Mouse (Mus musculus) kidney, adult 2 months (tissue): Measurements from ENCODE around the gene Cers1.

ENCODE experiments used
- CTCF ChIP-seq: fragments of 200-500 bp; conservative IDR thresholded peaks from 2 replicates; pipeline ENCODE4 v1.5.1; 2011; ENCODE audit warnings: low read depth, mild to moderate bottlenecking, control low read depth, low read length, moderate library complexity, mixed read lengths; ENCODE audit not compliant: insufficient read depth, insufficient read length
- POLR2A ChIP-seq: fragments of 200-500 bp; IDR thresholded peaks from one replicate; pipeline ENCODE4 v1.6.1; 2011; ENCODE audit warnings: low read depth, low read length, control low read depth

- TF ChIP-seq POLR2A: no peak
- no peak for TF ChIP-seq CTCF
Measured at GRCm38 (mm10) chr8:70340659-70341058, 25.1 kb downstream of the Cers1 start.
